Mouse (Mus musculus) midbrain, postnatal 0 days (tissue): ENCODE results near the gene Gm9964. TPM values are rescaled to one million over a fixed set of nuclear protein-coding genes. Genes with fewer than 3 reads are reported as not detected.

ENCODE experiments used
- ATAC-seq: fragments of 200-750 bp; cut with Nextera tagmentation; 2 replicates; pipeline ENCODE4 v1.8.0; 2017; ENCODE audit warnings: moderate number of reproducible peaks, mild to moderate bottlenecking, moderate TSS enrichment, moderate library complexity; ENCODE audit not compliant: low FRiP score
- DNase-seq: peaks from one replicate; pipeline ENCODE4 v3.0.0-alpha.2; 2015; ENCODE audit warnings: low spot score
- H3K27ac ChIP-seq: fragments of 300-500 bp; sonication (generic); 2 replicates; pipeline ENCODE4 v1.5.1; 2014; ENCODE audit warnings: low read depth, mild to moderate bottlenecking, low read length, mixed read lengths
- H3K27me3 ChIP-seq: fragments of 300-500 bp; sonication (generic); 2 replicates; pipeline ENCODE4 v1.6.1; 2014; ENCODE audit warnings: low read length, control low read depth, mixed read lengths; ENCODE audit not compliant: insufficient read depth
- H3K36me3 ChIP-seq: fragments of 300-500 bp; sonication (generic); 2 replicates; pipeline ENCODE4 v1.6.1; 2014; ENCODE audit warnings: low read length, control low read depth, mixed read lengths; ENCODE audit not compliant: insufficient read depth
- H3K4me1 ChIP-seq: fragments of 300-500 bp; sonication (generic); 2 replicates; pipeline ENCODE4 v1.6.1; 2014; ENCODE audit warnings: mild to moderate bottlenecking, control low read depth, antibody characterized with exemption, low read length, mixed read lengths; ENCODE audit not compliant: insufficient read depth
- H3K4me2 ChIP-seq: fragments of 300-500 bp; sonication (generic); 2 replicates; pipeline ENCODE4 v1.6.1; 2014; ENCODE audit warnings: low read depth, mild to moderate bottlenecking, low read length, mixed read lengths; ENCODE audit not compliant: poor library complexity, severe bottlenecking
- H3K4me3 ChIP-seq: fragments of 300-500 bp; sonication (generic); 2 replicates; pipeline ENCODE4 v1.5.1; 2014; ENCODE audit warnings: low read depth, mild to moderate bottlenecking, low read length, moderate library complexity
- H3K9ac ChIP-seq: fragments of 300-500 bp; sonication (generic); replicated peaks from 2 replicates; pipeline ENCODE4 v1.6.1; 2014; ENCODE audit warnings: mild to moderate bottlenecking, low read length, moderate library complexity, mixed read lengths; ENCODE audit not compliant: poor library complexity, severe bottlenecking
- H3K9me3 ChIP-seq: fragments of 300-500 bp; sonication (generic); 2 replicates; pipeline ENCODE4 v1.6.1; 2016; ENCODE audit warnings: low read length, control low read depth
- CTCF ChIP-seq: IDR thresholded peaks from 2 replicates; pipeline ENCODE4 v1.5.1; 2016; ENCODE audit warnings: antibody characterized with exemption, mild to moderate bottlenecking
- WGBS: fragments of 180-500 bp; shearing (Covaris S2); extraction: QIAGEN DNeasy Blood & Tissue Kit; methylation state at CpG from one replicate; pipeline ENCODE4 v1.1.7; 2014; 5-methylcytosine and 5-hydroxymethylcytosine counted together
- polyA plus RNA-seq: library from polyadenylated mRNA; unstranded; fragments of >200 nt; fragmentation: Nextera tagmentation; extraction: Ambion mirVana; gene quantifications from 2 replicates; pipeline ENCODE4 v1.2.1, GENCODE M21; 2015
- total RNA-seq: library from RNA; depleted of rRNA; stranded (reverse); fragments of >200 nt; gene quantifications from 2 replicates; pipeline ENCODE4 v1.2.3, GENCODE M21; 2014; rRNA removed

Gene Gm9964
- total RNA-seq, result not detected in 2 replicates
- polyA plus RNA-seq, result 0.22 TPM in 1 of 2 replicates, not detected in the other

GRCm38 (mm10) chr11:79296856-79297491 is at the start of gene Gm9964:
Gene Gm9964 (minus strand): TSS chr11:79296906.
- H3K27me3 ChIP-seq, result no peaks in the 10 kb centered on the region
- H3K4me1 ChIP-seq, result no peaks in the 10 kb centered on the region
- no peak within 1 kb of the TSS for H3K4me2 ChIP-seq
- H3K36me3 ChIP-seq, result no peaks in the 10 kb centered on the region
- TF ChIP-seq CTCF, result no peak
- no peaks in the 10 kb centered on the region for H3K9me3 ChIP-seq
- 79% methylated on average over 5 of the region's 5 CpGs for WGBS
- H3K4me3 ChIP-seq, result no peak within 1 kb of the TSS
- no peak for DNase-seq
- H3K9ac ChIP-seq, result no peak within 1 kb of the TSS
- H3K27ac ChIP-seq, result no peak within 1 kb of the TSS
- ATAC-seq, result no peak

GRCm38 (mm10) chr11:79339808-79340781 is 43.4 kb upstream of the Gm9964 start:
- 0 out of 2 replicates have a peak, but pooled peaks cover 4% of the 10 kb centered on the region for H3K36me3 ChIP-seq
- ATAC-seq (peak; percentile 75), DNase-seq (peak; percentile 54)
- H3K4me3 ChIP-seq, result peak overlapping the region; percentile 94
- H3K4me2 ChIP-seq, result peak overlapping the region; percentile 75
- no peaks in the 10 kb centered on the region for H3K27me3 ChIP-seq
- TF ChIP-seq CTCF, result peak; percentile 26; the same call in 1 of the 2 replicates
- no peaks in the 10 kb centered on the region for H3K9me3 ChIP-seq
- peak overlapping the region; percentile 93 for H3K27ac ChIP-seq
- peaks cover 5% of the 10 kb centered on the region; the same call in 1 of the 2 replicates for H3K4me1 ChIP-seq
- peak overlapping the region; percentile 99 for H3K9ac ChIP-seq
- under 1% methylated on average over 21 of the region's 63 CpGs for WGBS

GRCm38 (mm10) chr11:79339234-79339807 is 42.6 kb upstream of the Gm9964 start, which contains the start of gene Nf1:
Gene Nf1 (plus strand): TSS chr11:79339693.
- TF ChIP-seq CTCF, result no peak
- Histone ChIP-seq H3K36me3 (0 out of 2 replicates have a peak, but pooled peaks cover 2% of the 10 kb centered on the region), H3K4me2 (peak within 1 kb of the TSS; percentile 75), H3K27ac (peak within 1 kb of the TSS; percentile 93), H3K4me1 (peaks cover 5% of the 10 kb centered on the region; the same call in 1 of the 2 replicates), H3K9me3 (no peaks in the 10 kb centered on the region), H3K9ac (peak within 1 kb of the TSS; percentile 99), H3K4me3 (peak within 1 kb of the TSS; percentile 94), H3K27me3 (no peaks in the 10 kb centered on the region)
- peak; percentile 94 for ATAC-seq
- DNase-seq, result peak; percentile 98
- WGBS, result under 1% methylated on average over 47 of the region's 49 CpGs

DNA sequence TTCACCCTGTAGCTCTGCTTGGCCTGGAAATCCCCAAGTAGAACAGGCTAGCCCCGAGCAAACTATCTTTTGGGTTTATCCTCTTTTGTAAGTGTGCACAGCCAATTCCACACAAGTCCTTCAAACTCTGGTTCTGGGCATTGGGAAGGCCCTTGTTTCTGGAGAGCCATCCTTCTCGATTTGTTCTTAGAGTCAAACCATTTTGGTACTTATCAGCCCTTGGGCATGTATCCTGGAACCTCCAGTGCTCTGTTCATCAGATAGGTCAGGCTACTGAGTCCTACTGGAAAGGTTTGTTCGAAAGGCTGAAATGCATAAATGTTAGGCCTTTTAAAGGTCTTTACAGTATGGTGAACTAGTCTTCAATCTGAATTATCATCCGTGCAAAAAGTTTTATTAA is 41.9 kb upstream of the Gm9964 start:
- peak overlapping the region; percentile 94 for H3K4me3 ChIP-seq
- H3K4me2 ChIP-seq, result peak overlapping the region; percentile 75
- no peak for TF ChIP-seq CTCF
- DNase-seq (no peak), ATAC-seq (no peak)
- H3K4me1 ChIP-seq, result peaks cover 5% of the 10 kb centered on the region; the same call in 1 of the 2 replicates
- no peaks in the 10 kb centered on the region for H3K36me3 ChIP-seq
- H3K9ac ChIP-seq, result no peak overlapping the region; the same call in 1 of the 2 replicates
- no peaks in the 10 kb centered on the region for H3K9me3 ChIP-seq
- WGBS, result 50% methylated on average over 4 of the region's 4 CpGs
- H3K27me3 ChIP-seq, result no peaks in the 10 kb centered on the region
- peak overlapping the region; percentile 93 for H3K27ac ChIP-seq

- no peak for DNase-seq
- H3K9ac ChIP-seq, result no peak overlapping the region
- H3K4me2 ChIP-seq, result no peak overlapping the region
- no peak overlapping the region for H3K27ac ChIP-seq
- H3K9me3 ChIP-seq, result no peaks in the 10 kb centered on the region
- no peak for ATAC-seq
- no peaks in the 10 kb centered on the region for H3K36me3 ChIP-seq
- H3K4me1 ChIP-seq, result peaks cover 5% of the 10 kb centered on the region; the same call in 1 of the 2 replicates
- H3K27me3 ChIP-seq, result no peaks in the 10 kb centered on the region
- no peak overlapping the region for H3K4me3 ChIP-seq
- 91% methylated on average over 5 of the region's 5 CpGs for WGBS
- TF ChIP-seq CTCF, result peak; percentile 48
Measured at GRCm38 (mm10) chr11:79336722-79337267, 40.1 kb upstream of the Gm9964 start.
